Mouse (Mus musculus) kidney, embryonic 16.5 days (tissue): ENCODE data around the gene Diaph3. TPM values are rescaled to one million over a fixed set of nuclear protein-coding genes. Genes with fewer than 3 reads are reported as not detected.

ENCODE experiments used
- ATAC-seq: fragments of 200-750 bp; cut with Nextera tagmentation; 2 replicates; pipeline ENCODE4 v1.8.0; 2017; ENCODE audit warnings: moderate TSS enrichment; ENCODE audit not compliant: low FRiP score, low TSS enrichment
- H3K27ac ChIP-seq: fragments of 300-500 bp; sonication (generic); 2 replicates; pipeline ENCODE4 v1.5.1; 2014; ENCODE audit warnings: low read length
- H3K27me3 ChIP-seq: fragments of 300-500 bp; sonication (generic); 2 replicates; pipeline ENCODE4 v1.6.1; 2014; ENCODE audit warnings: low read length, control low read depth, mixed read lengths; ENCODE audit not compliant: insufficient read depth
- H3K36me3 ChIP-seq: fragments of 300-500 bp; sonication (generic); 2 replicates; pipeline ENCODE4 v1.6.1; 2014; ENCODE audit warnings: low read length, control low read depth, mixed read lengths; ENCODE audit not compliant: insufficient read depth
- H3K4me1 ChIP-seq: fragments of 300-500 bp; sonication (generic); 2 replicates; pipeline ENCODE4 v1.6.1; 2014; ENCODE audit warnings: low read length, control low read depth, mixed read lengths; ENCODE audit not compliant: insufficient read depth
- H3K4me2 ChIP-seq: fragments of 300-500 bp; sonication (generic); replicated peaks from 2 replicates; pipeline ENCODE4 v1.6.1; 2014; ENCODE audit warnings: low read depth, low read length
- H3K4me3 ChIP-seq: fragments of 300-500 bp; sonication (generic); 2 replicates; pipeline ENCODE4 v1.5.1; 2014; ENCODE audit warnings: mild to moderate bottlenecking, low read length
- H3K9ac ChIP-seq: fragments of 300-500 bp; sonication (generic); replicated peaks from 2 replicates; pipeline ENCODE4 v1.6.1; 2014; ENCODE audit warnings: low read length
- H3K9me3 ChIP-seq: fragments of 300-500 bp; sonication (generic); 2 replicates; pipeline ENCODE4 v1.6.1; 2016; ENCODE audit warnings: low read length, control low read depth
- WGBS: fragments of 180-500 bp; shearing (Covaris S2); extraction: QIAGEN DNeasy Blood & Tissue Kit; methylation state at CpG from one replicate; pipeline ENCODE4 v1.1.7; 2014; 5-methylcytosine and 5-hydroxymethylcytosine counted together
- polyA plus RNA-seq: library from polyadenylated mRNA; unstranded; fragments of >200 nt; fragmentation: Nextera tagmentation; extraction: Ambion mirVana; gene quantifications from 2 replicates; pipeline ENCODE4 v1.2.1, GENCODE M21; 2015

Gene Diaph3
- polyA plus RNA-seq, 1 experiment from 2014 or later: 8.6 TPM

DNA sequence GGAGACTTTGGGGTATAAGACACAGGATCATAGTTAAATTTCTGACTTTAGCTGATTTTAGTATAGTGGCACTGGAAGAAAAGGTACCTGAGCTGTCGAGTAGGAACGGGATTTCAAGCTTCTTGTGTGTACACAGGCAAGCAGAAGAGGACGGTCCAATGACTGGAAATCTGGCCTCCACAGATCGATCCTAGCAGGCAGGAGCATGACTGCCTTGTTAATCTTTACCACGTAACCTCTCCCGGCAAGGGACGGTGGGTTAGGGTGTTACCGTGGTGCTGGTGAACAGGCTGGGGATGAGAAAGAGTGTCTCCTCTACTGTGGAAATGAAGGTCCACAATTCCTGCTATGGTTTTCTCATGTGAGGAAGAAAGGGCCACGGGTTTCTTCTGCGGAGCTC is 120.8 kb downstream of the Diaph3 start:
- Histone ChIP-seq H3K36me3 (no peaks in the 10 kb centered on the region), H3K27me3 (no peaks in the 10 kb centered on the region), H3K4me3 (no peak overlapping the region), H3K27ac (no peak overlapping the region), H3K9ac (no peak overlapping the region), H3K4me2 (no peak overlapping the region), H3K4me1 (no peaks in the 10 kb centered on the region), H3K9me3 (no peaks in the 10 kb centered on the region)
- 78% methylated on average over 10 of the region's 10 CpGs for WGBS
- no peak for ATAC-seq

DNA sequence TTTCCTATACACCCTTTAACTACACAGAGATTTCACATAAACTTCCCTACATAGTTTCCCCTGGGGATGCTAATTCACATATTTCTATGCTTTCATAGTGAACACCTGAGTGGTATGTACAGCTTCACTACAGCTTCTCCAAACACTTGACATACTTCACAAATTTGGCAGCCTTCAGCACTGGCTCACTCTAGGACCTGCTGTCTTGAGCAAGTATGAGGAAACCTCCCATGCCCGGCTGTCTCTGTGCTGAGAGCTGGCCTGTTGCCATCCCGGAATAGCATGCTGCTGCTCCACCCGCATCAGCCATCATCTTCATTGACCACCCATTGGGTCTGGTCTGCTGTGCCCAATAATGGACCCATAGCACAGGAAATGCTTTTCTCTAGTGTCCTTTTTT is 121.3 kb downstream of the Diaph3 start:
- H3K27ac ChIP-seq: no peak overlapping the region

DNA sequence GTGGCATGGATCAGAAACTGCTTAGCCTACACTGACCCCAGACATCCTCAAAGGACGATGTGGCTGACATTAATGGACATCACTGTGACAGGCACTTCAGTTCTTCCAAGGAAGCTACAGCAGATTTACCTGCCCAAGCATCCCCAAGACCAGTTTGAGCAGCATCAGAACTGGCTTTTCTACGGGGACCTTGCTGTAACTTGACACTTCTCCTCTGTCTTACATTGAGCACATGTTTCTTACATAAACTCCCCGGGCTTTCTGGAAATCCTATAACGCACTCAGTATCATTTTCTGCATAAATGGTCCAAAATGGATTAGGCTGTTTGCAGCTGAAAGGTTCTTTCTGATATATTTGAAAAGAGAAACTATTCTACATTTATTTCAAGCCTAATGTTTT is 143.7 kb downstream of the Diaph3 start:
- Histone ChIP-seq H3K27me3 (no peaks in the 10 kb centered on the region), H3K9me3 (no peaks in the 10 kb centered on the region), H3K4me2 (no peak overlapping the region), H3K27ac (no peak overlapping the region), H3K4me1 (no peaks in the 10 kb centered on the region), H3K36me3 (no peaks in the 10 kb centered on the region), H3K9ac (no peak overlapping the region), H3K4me3 (no peak overlapping the region)
- 41% methylated on average over 4 of the region's 4 CpGs for WGBS
- ATAC-seq: no peak

More for the DNA sequence above, 121.3 kb downstream of the Diaph3 start:
- H3K36me3 ChIP-seq: no peaks in the 10 kb centered on the region
- no peaks in the 10 kb centered on the region for H3K27me3 ChIP-seq
- H3K9ac ChIP-seq: no peak overlapping the region
- ATAC-seq: no peak
- H3K4me2 ChIP-seq: no peak overlapping the region
- H3K4me1 ChIP-seq: no peaks in the 10 kb centered on the region
- 90% methylated on average over 3 of the region's 3 CpGs for WGBS
- no peak overlapping the region for H3K4me3 ChIP-seq
- H3K9me3 ChIP-seq: no peaks in the 10 kb centered on the region

DNA sequence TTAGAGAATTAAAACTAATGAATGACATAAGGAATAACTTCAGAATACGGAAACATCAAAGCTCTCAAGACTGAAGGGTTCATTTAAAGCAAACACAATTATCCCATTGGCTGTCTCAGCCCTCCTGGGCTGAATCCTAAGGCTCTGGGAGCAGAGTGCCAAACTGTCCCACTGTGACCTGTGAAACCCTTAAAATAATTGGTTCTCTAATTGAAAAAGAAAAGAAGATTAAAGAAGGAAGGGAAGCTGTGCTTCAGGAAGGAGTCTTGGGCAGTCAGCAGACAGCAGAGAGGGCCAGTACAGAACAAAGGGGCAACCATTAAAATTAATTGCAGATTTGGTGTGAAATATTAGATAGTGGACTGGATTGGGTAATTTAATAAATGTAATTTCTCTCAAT is 189.9 kb downstream of the Diaph3 start:
- Histone ChIP-seq H3K4me2 (no peak overlapping the region), H3K9me3 (no peaks in the 10 kb centered on the region), H3K27ac (no peak overlapping the region), H3K36me3 (no peaks in the 10 kb centered on the region), H3K4me3 (no peak overlapping the region), H3K9ac (no peak overlapping the region), H3K27me3 (no peaks in the 10 kb centered on the region), H3K4me1 (no peaks in the 10 kb centered on the region)
- no peak for ATAC-seq
- 86% methylated on average over 1 of the region's 1 CpGs for WGBS

DNA sequence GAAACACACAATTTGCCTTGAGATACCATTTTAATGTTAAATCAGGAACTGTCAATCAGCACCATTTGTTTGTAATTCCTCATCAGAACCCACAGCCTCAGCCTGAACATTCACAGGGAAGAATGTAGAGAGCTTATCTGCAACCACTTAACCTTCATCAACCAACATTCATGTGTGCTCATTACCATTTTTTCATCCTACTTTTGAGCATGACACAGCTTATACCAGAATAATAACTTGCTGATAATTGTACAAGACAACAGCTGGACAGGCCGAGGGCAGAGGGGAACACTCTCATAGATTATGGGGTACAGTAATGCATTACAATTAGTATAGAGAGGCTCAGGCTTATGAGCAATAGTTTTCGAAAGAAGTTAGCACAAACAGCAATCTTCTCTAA is 203.1 kb downstream of the Diaph3 start:
- H3K4me3 ChIP-seq: no peak overlapping the region
- H3K4me2 ChIP-seq: no peak overlapping the region
- H3K4me1 ChIP-seq: no peaks in the 10 kb centered on the region
- no peaks in the 10 kb centered on the region for H3K27me3 ChIP-seq
- H3K9ac ChIP-seq: no peak overlapping the region
- ATAC-seq: no peak
- H3K36me3 ChIP-seq: no peaks in the 10 kb centered on the region
- 89% methylated on average over 2 of the region's 2 CpGs for WGBS
- no peaks in the 10 kb centered on the region for H3K9me3 ChIP-seq
- H3K27ac ChIP-seq: no peak overlapping the region

DNA sequence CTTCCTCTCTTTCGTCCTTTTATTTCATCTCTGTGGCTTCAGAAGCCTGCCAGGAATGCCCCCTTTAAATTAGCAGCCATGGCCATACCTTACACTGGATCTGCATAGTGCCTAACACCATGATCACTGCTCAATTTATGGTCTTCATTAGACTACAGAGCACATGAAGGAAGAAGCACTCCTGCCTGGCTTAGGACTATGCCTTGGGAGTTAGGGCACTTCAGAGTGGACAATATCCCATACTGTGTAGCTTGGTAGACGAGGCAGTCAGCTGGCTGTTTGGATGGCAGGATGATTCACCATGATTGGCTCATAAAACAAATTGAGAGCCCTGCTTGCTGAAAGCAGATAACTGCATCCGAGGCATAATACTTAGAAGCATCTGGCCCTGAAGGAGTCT is 204.6 kb downstream of the Diaph3 start:
- ATAC-seq: no peak
- H3K27ac ChIP-seq: no peak overlapping the region
- no peak overlapping the region for H3K4me3 ChIP-seq
- 69% methylated on average over 3 of the region's 3 CpGs for WGBS
- no peaks in the 10 kb centered on the region for H3K27me3 ChIP-seq
- no peaks in the 10 kb centered on the region for H3K9me3 ChIP-seq
- H3K4me1 ChIP-seq: no peaks in the 10 kb centered on the region
- H3K36me3 ChIP-seq: no peaks in the 10 kb centered on the region
- H3K9ac ChIP-seq: no peak overlapping the region
- H3K4me2 ChIP-seq: no peak overlapping the region

DNA sequence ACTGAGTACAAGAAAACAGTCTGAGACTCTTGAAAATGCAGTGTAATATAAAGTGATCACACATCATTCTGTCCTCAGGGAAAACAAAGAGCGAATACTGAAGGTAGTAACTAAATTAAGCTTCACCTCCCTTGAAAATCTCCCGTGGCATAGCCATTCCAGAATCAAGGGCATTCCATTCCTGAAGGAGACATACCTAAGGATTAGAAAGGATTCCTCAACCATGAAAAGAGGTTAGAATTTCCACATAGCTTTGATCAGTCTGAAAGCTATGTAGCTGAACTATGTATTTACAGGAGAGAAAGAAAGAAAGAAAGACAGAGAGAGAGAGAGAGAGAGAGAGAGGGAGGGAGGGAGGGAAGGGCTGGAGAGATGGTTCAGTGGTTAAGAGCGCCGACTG is 210.3 kb downstream of the Diaph3 start:
- H3K4me1 ChIP-seq: no peaks in the 10 kb centered on the region
- no peak for ATAC-seq
- no peaks in the 10 kb centered on the region for H3K9me3 ChIP-seq
- H3K4me2 ChIP-seq: no peak overlapping the region
- no peaks in the 10 kb centered on the region for H3K36me3 ChIP-seq
- 65% methylated on average over 4 of the region's 4 CpGs for WGBS
- no peak overlapping the region for H3K4me3 ChIP-seq
- H3K9ac ChIP-seq: no peak overlapping the region
- no peaks in the 10 kb centered on the region for H3K27me3 ChIP-seq
- H3K27ac ChIP-seq: no peak overlapping the region

DNA sequence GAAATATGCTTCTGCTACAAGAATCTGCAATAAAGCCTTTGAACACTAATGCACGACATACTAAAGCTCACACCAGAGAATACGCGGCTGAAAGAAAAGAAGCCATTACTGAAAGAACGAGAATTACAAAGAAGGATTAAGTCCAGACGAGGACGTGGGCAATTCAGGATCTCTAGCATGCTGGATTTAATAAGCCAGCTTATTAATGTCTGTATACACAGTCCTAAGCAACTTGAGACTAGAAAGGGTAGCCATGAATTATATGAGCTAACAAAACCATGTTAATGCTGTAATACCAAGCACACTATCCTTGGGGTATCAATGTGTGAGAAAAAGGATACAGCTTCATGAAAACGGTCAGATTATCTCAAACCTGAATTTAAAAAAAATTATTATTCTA is 214.2 kb downstream of the Diaph3 start:
- no peak for ATAC-seq

DNA sequence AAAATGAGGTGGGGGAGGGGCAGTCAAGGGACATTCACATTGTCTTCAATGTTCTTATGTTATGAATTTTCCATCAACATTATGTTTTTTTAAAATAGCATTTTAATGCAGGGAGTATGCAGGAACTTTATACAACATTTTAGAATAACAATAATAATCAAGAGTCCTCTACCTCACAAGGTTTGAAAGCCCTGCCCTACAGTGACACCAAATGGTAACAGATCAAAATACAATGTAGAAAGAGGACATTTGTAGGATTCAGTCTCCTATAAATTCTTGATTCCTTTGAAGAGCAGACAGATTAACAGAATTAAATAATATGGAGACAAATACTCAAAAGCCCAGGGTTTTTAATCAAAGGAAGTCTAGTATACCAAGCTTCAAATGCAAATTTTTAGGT is 242.1 kb downstream of the Diaph3 start:
- ATAC-seq: no peak
- no peak overlapping the region for H3K4me2 ChIP-seq
- no peak overlapping the region for H3K4me3 ChIP-seq
- 0 out of 2 replicates have a peak, but pooled peaks cover 4% of the 10 kb centered on the region for H3K36me3 ChIP-seq
- no peaks in the 10 kb centered on the region for H3K27me3 ChIP-seq
- no peak overlapping the region for H3K27ac ChIP-seq
- H3K9me3 ChIP-seq: no peaks in the 10 kb centered on the region
- H3K9ac ChIP-seq: no peak overlapping the region
- no peaks in the 10 kb centered on the region for H3K4me1 ChIP-seq

More for the DNA sequence above, 214.2 kb downstream of the Diaph3 start:
- Histone ChIP-seq H3K4me3 (no peak overlapping the region), H3K27me3 (no peaks in the 10 kb centered on the region), H3K36me3 (no peaks in the 10 kb centered on the region), H3K9ac (no peak overlapping the region), H3K4me1 (no peaks in the 10 kb centered on the region), H3K4me2 (no peak overlapping the region), H3K9me3 (no peaks in the 10 kb centered on the region), H3K27ac (no peak overlapping the region)
- WGBS: 92% methylated on average over 7 of the region's 7 CpGs

DNA sequence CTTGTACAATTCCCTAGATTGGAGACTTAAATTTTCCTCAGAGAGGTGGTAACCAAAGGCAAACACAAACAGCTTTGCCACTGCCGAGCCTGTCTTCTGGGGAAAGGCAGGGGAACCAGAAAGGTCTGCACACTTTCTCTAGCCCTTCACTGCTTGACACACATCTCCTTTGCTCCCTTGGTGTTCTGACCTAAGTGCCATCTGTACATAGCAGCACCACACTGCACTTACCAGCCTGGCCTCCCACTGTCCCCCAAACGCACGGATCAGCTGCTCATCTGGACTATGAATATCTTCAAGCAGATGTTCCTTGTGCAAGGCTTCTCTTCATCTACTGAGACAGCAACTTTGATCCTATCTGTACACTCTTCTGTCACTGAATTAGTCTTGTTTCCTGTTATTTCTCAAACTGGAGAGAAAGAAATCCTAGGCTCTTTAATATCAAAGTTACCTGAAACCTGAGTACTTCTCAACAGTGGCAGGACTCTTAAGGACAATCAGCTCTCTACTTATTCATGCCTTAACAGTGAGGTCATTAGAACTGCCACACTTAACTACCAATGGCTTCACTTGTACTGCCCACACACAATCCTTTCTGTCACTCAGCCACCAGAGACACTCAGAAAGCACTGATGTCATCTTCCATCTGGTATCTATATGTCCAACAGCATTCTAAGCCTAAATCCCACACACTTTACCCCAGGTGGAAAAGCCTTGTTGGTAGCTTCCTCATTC is 251.8 kb downstream of the Diaph3 start:
- 63% methylated on average over 3 of the region's 3 CpGs for WGBS
- Histone ChIP-seq H3K36me3 (0 out of 2 replicates have a peak, but pooled peaks cover 4% of the 10 kb centered on the region), H3K9ac (no peak overlapping the region), H3K27me3 (no peaks in the 10 kb centered on the region), H3K4me1 (no peaks in the 10 kb centered on the region), H3K4me2 (no peak overlapping the region), H3K4me3 (no peak overlapping the region), H3K9me3 (no peaks in the 10 kb centered on the region), H3K27ac (no peak overlapping the region)
- ATAC-seq: no peak
